Mouse (Mus musculus): ENCODE results near the gene Carmil1. TPM values are rescaled to one million over a fixed set of nuclear protein-coding genes. Genes with fewer than 3 reads are reported as not detected.
A peak's percentile ranks its signal among the peaks of the same experiment; 100 is the strongest.
"Not testable (repeated sequence)": the region's sequence is repeated elsewhere in the genome, so short reads cannot be mapped to it uniquely, and the experiment has no call there.

Gene Carmil1
- total and polyA plus RNA-seq, 2 experiments from 2014 or later, result 40.7 to 56.8 TPM

GRCm38 (mm10) chr13:24105838-24106237 lies 174.8 kb downstream of the Carmil1 start:
- no peak overlapping the region for H3K27ac ChIP-seq (ENCODE audit: low read depth, low read length)
- no peaks in the 10 kb centered on the region for H3K27me3 ChIP-seq (ENCODE audit: insufficient read depth, low read length)
- no peak for TF ChIP-seq CTCF (IDR thresholded peaks at IDR 0.05)
- no peak overlapping the region for H3K9ac ChIP-seq (replicated peaks; ENCODE audit: low read length, poor library complexity, severe bottlenecking)
- H3K4me2 ChIP-seq (ENCODE audit: low read depth, low read length, poor library complexity, severe bottlenecking), result no peak overlapping the region
- no peaks in the 10 kb centered on the region for H3K4me1 ChIP-seq (ENCODE audit: insufficient read depth, low read length)
- ATAC-seq (ENCODE audit: low FRiP score) (no peak), DNase-seq (ENCODE audit: low spot score) (no peak)
- no peak overlapping the region for H3K4me3 ChIP-seq (ENCODE audit: low read depth, low read length)
- no peaks in the 10 kb centered on the region for H3K9me3 ChIP-seq (ENCODE audit: low read length)
- WGBS, result 85% methylated on average over 5 of the region's 5 CpGs
- no peaks in the 10 kb centered on the region for H3K36me3 ChIP-seq (ENCODE audit: insufficient read depth, low read length)

- H3K4me3 ChIP-seq (ENCODE audit: low read depth, low read length), result no peak overlapping the region
- H3K27ac ChIP-seq (ENCODE audit: low read depth, low read length), result no peak overlapping the region
- ATAC-seq (ENCODE audit: low FRiP score) (peak; percentile 9; the same call in 1 of the 2 replicates), DNase-seq (ENCODE audit: low spot score) (no peak)
- no peak overlapping the region for H3K9ac ChIP-seq (replicated peaks; ENCODE audit: low read length, poor library complexity, severe bottlenecking)
- no peak overlapping the region for H3K4me2 ChIP-seq (ENCODE audit: low read depth, low read length, poor library complexity, severe bottlenecking)
- WGBS, result 68% methylated on average over 1 of the region's 1 CpGs
- H3K9me3 ChIP-seq (ENCODE audit: low read length), result no peaks in the 10 kb centered on the region
- no peaks in the 10 kb centered on the region for H3K4me1 ChIP-seq (ENCODE audit: insufficient read depth, low read length)
- H3K36me3 ChIP-seq (ENCODE audit: insufficient read depth, low read length), result no peaks in the 10 kb centered on the region
- no peaks in the 10 kb centered on the region for H3K27me3 ChIP-seq (ENCODE audit: insufficient read depth, low read length)
- TF ChIP-seq CTCF (IDR thresholded peaks at IDR 0.05), result no peak
Observed at GRCm38 (mm10) chr13:24105340-24105669, 175.3 kb downstream of the Carmil1 start.

- not testable (repeated sequence) for H3K9ac ChIP-seq (replicated peaks; ENCODE audit: low read length, poor library complexity, severe bottlenecking); H3K9me3 ChIP-seq (ENCODE audit: low read length); H3K27ac ChIP-seq (ENCODE audit: low read depth, low read length); H3K4me1 ChIP-seq (ENCODE audit: insufficient read depth, low read length); H3K36me3 ChIP-seq (ENCODE audit: insufficient read depth, low read length); H3K4me3 ChIP-seq (ENCODE audit: low read depth, low read length); DNase-seq (ENCODE audit: low spot score); H3K4me2 ChIP-seq (ENCODE audit: low read depth, low read length, poor library complexity, severe bottlenecking); H3K27me3 ChIP-seq (ENCODE audit: insufficient read depth, low read length)
- 46% methylated on average over 9 of the region's 9 CpGs for WGBS
- ATAC-seq (ENCODE audit: low FRiP score), result peak; percentile 72; the same call in 1 of the 2 replicates
Observed at GRCm38 (mm10) chr13:24104611-24105339, 175.8 kb downstream of the Carmil1 start.

GRCm38 (mm10) chr13:24104016-24104415 lies 176.6 kb downstream of the Carmil1 start:
- WGBS, result 84% methylated on average over 4 of the region's 4 CpGs
- no peak for TF ChIP-seq CTCF (IDR thresholded peaks at IDR 0.05)
- no peak overlapping the region for H3K27ac ChIP-seq (ENCODE audit: low read depth, low read length)

GRCm38 (mm10) chr13:24103152-24103551 lies 177.4 kb downstream of the Carmil1 start:
- Histone ChIP-seq H3K9me3 (ENCODE audit: low read length) (no peaks in the 10 kb centered on the region), H3K4me1 (ENCODE audit: insufficient read depth, low read length) (no peaks in the 10 kb centered on the region), H3K36me3 (ENCODE audit: insufficient read depth, low read length) (no peaks in the 10 kb centered on the region), H3K27me3 (ENCODE audit: insufficient read depth, low read length) (no peaks in the 10 kb centered on the region), H3K4me2 (ENCODE audit: low read depth, low read length, poor library complexity, severe bottlenecking) (no peak overlapping the region), H3K27ac (ENCODE audit: low read depth, low read length) (no peak overlapping the region), H3K4me3 (ENCODE audit: low read depth, low read length) (no peak overlapping the region), H3K9ac (replicated peaks; ENCODE audit: low read length, poor library complexity, severe bottlenecking) (no peak overlapping the region)
- ATAC-seq (ENCODE audit: low FRiP score), result no peak
- no peak for TF ChIP-seq CTCF (IDR thresholded peaks at IDR 0.05)
- WGBS, result 92% methylated on average over 2 of the region's 2 CpGs
- no peak for DNase-seq (ENCODE audit: low spot score)

More at GRCm38 (mm10) chr13:24104016-24104415, 176.6 kb downstream of the Carmil1 start:
- H3K9ac ChIP-seq (replicated peaks; ENCODE audit: low read length, poor library complexity, severe bottlenecking), result no peak overlapping the region
- no peak overlapping the region for H3K4me2 ChIP-seq (ENCODE audit: low read depth, low read length, poor library complexity, severe bottlenecking)
- ATAC-seq (ENCODE audit: low FRiP score), result no peak
- H3K4me3 ChIP-seq (ENCODE audit: low read depth, low read length), result no peak overlapping the region
- H3K36me3 ChIP-seq (ENCODE audit: insufficient read depth, low read length), result no peaks in the 10 kb centered on the region
- no peak for DNase-seq (ENCODE audit: low spot score)
- H3K4me1 ChIP-seq (ENCODE audit: insufficient read depth, low read length), result no peaks in the 10 kb centered on the region
- H3K27me3 ChIP-seq (ENCODE audit: insufficient read depth, low read length), result no peaks in the 10 kb centered on the region
- H3K9me3 ChIP-seq (ENCODE audit: low read length), result no peaks in the 10 kb centered on the region

GRCm38 (mm10) chr13:24102256-24102655 lies 178.3 kb downstream of the Carmil1 start:
- no peaks in the 10 kb centered on the region for H3K36me3 ChIP-seq (ENCODE audit: insufficient read depth, low read length)
- H3K27ac ChIP-seq (ENCODE audit: low read depth, low read length), result no peak overlapping the region
- H3K4me3 ChIP-seq (ENCODE audit: low read depth, low read length), result no peak overlapping the region
- no peak for ATAC-seq (ENCODE audit: low FRiP score)
- no peak for TF ChIP-seq CTCF (IDR thresholded peaks at IDR 0.05)
- H3K4me1 ChIP-seq (ENCODE audit: insufficient read depth, low read length), result no peaks in the 10 kb centered on the region
- H3K9me3 ChIP-seq (ENCODE audit: low read length), result no peaks in the 10 kb centered on the region
- H3K4me2 ChIP-seq (ENCODE audit: low read depth, low read length, poor library complexity, severe bottlenecking), result no peak overlapping the region
- WGBS, result 76% methylated on average over 4 of the region's 4 CpGs
- no peak overlapping the region for H3K9ac ChIP-seq (replicated peaks; ENCODE audit: low read length, poor library complexity, severe bottlenecking)
- DNase-seq (ENCODE audit: low spot score), result no peak
- H3K27me3 ChIP-seq (ENCODE audit: insufficient read depth, low read length), result no peaks in the 10 kb centered on the region

Data from midbrain, postnatal 0 days (tissue).